Mouse (Mus musculus): ENCODE results near the gene Cpne4. TPM values are rescaled to one million over a fixed set of nuclear protein-coding genes. Genes with fewer than 3 reads are reported as not detected.

Gene Cpne4
- polyA plus RNA-seq, 2 experiments, result 0.19 to 0.22 TPM

DNA sequence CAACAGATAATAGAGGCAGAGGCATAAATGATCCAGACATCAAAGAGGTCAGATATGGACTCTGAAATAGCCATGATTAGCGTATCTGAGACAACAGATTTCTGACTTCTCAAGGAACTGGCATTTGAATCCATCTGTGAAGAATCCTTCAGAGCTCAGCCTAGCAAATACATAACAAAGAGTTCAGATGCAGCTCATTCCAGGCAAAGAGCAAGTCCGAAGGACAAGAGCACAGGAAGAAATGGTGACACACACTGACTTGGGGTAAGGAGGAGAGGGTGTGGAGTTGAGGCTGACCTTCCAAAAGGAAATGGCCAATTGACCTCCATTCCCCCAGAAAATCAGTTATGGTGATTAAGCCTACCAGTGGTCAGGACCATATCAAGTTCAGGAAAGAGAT, 375.0 kb downstream of the Cpne4 start:
- no peak for ATAC-seq (ENCODE audit: low FRiP score, low read depth)
- no peaks in the 10 kb centered on the region for H3K27me3 ChIP-seq (ENCODE audit: control insufficient read depth, insufficient read depth, low read length)

DNA sequence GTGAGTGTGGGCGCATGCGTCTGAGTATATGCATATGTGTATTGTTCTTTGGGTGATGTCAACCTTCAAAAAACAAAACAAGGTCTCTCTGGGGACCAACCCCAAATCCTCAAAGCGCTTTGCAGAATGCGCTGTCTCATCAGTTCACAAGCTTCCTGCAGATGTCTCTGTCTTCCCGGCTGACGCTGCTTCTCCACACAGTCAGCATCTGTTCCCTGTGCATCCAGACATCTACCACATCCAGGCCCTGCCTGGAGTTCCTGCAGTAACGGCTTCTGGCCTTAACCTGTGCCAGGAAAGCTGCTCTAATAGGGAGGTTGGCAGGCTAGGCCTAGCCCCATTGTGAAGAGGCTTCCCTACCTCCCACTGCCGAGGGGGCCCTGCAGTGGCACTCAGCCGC, 381.7 kb downstream of the Cpne4 start:
- ATAC-seq (ENCODE audit: low FRiP score, low read depth) (no peak), DNase-seq (ENCODE audit: low spot score) (no peak)
- no peak overlapping the region for H3K4me2 ChIP-seq (replicated peaks; ENCODE audit: low read depth, low read length, severe bottlenecking)
- no peaks in the 10 kb centered on the region for H3K27me3 ChIP-seq (ENCODE audit: control insufficient read depth, insufficient read depth, low read length)
- H3K36me3 ChIP-seq (ENCODE audit: control insufficient read depth, insufficient read depth, low read length), result no peaks in the 10 kb centered on the region
- TF ChIP-seq POLR2A (IDR thresholded peaks at IDR 0.05; ENCODE audit: borderline replicate concordance, extremely low read depth, insufficient read depth, insufficient read length), result no peak
- H3K4me1 ChIP-seq (ENCODE audit: control insufficient read depth, insufficient read depth, low read length), result no peaks in the 10 kb centered on the region
- no peak overlapping the region for H3K4me3 ChIP-seq (replicated peaks; ENCODE audit: low read length)
- H3K9ac ChIP-seq (ENCODE audit: low read depth, low read length, severe bottlenecking), result no peak overlapping the region
- H3K9me3 ChIP-seq (ENCODE audit: control insufficient read depth, low read length), result no peaks in the 10 kb centered on the region
- WGBS, result 75% methylated on average over 9 of the region's 9 CpGs
- H3K27ac ChIP-seq (replicated peaks; ENCODE audit: low read depth, low read length), result no peak overlapping the region

More for the DNA sequence above, 375.0 kb downstream of the Cpne4 start:
- Histone ChIP-seq H3K9me3 (ENCODE audit: control insufficient read depth, low read length) (no peaks in the 10 kb centered on the region), H3K27ac (replicated peaks; ENCODE audit: low read depth, low read length) (no peak overlapping the region), H3K36me3 (ENCODE audit: control insufficient read depth, insufficient read depth, low read length) (no peaks in the 10 kb centered on the region), H3K4me1 (ENCODE audit: control insufficient read depth, insufficient read depth, low read length) (no peaks in the 10 kb centered on the region), H3K9ac (ENCODE audit: low read depth, low read length, severe bottlenecking) (no peak overlapping the region), H3K4me3 (replicated peaks; ENCODE audit: low read length) (no peak overlapping the region), H3K4me2 (replicated peaks; ENCODE audit: low read depth, low read length, severe bottlenecking) (no peak overlapping the region)
- DNase-seq (ENCODE audit: low spot score), result no peak
- 85% methylated on average over 2 of the region's 2 CpGs for WGBS
- no peak for TF ChIP-seq POLR2A (IDR thresholded peaks at IDR 0.05; ENCODE audit: borderline replicate concordance, extremely low read depth, insufficient read depth, insufficient read length)

DNA sequence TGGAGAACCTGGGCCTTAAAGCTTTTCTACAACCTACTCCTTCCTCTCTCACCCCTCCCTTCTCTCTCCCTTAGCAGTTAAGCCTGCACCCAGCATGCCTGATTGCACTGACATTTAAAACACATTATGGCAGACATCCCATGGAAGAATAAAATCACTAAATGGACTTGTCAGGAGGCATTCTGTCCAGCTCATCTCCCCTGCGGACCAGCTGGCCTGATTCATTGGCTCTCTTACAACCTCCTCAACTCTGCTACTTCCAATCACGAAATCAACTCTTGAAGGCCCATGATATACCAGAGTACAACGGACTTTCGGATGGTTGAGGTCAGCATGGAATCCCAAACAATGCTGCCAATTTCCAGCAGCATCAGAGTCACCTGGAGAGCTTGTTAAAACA, 393.3 kb downstream of the Cpne4 start:
- WGBS, result 80% methylated on average over 4 of the region's 4 CpGs
- Histone ChIP-seq H3K9me3 (ENCODE audit: control insufficient read depth, low read length) (no peaks in the 10 kb centered on the region), H3K4me2 (replicated peaks; ENCODE audit: low read depth, low read length, severe bottlenecking) (no peak overlapping the region), H3K9ac (ENCODE audit: low read depth, low read length, severe bottlenecking) (no peak overlapping the region), H3K27me3 (ENCODE audit: control insufficient read depth, insufficient read depth, low read length) (no peaks in the 10 kb centered on the region), H3K4me1 (ENCODE audit: control insufficient read depth, insufficient read depth, low read length) (no peaks in the 10 kb centered on the region), H3K4me3 (replicated peaks; ENCODE audit: low read length) (no peak overlapping the region), H3K36me3 (ENCODE audit: control insufficient read depth, insufficient read depth, low read length) (no peaks in the 10 kb centered on the region), H3K27ac (replicated peaks; ENCODE audit: low read depth, low read length) (no peak overlapping the region)
- no peak for DNase-seq (ENCODE audit: low spot score)
- TF ChIP-seq POLR2A (IDR thresholded peaks at IDR 0.05; ENCODE audit: borderline replicate concordance, extremely low read depth, insufficient read depth, insufficient read length), result no peak
- ATAC-seq (ENCODE audit: low FRiP score, low read depth), result no peak

DNA sequence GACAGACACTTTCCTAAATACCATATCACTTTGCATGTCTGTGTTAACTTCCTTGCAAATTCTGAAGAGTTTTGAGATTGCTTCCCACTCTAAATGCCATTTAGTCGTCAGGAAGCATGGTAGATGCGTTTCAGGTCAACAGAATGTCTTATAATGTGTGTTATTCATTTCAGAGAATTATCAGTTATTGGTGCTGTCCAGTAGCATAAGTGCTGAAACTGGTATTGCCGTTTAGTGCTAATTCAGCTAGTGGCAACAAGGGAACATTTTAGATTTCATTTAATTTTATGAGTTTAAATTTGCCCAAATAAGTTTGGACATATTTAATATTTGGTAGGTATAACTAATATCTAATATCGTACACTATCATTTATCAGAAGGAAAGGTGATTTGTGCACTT, 403.5 kb downstream of the Cpne4 start:
- Histone ChIP-seq H3K27ac (replicated peaks; ENCODE audit: low read depth, low read length) (no peak overlapping the region), H3K36me3 (ENCODE audit: control insufficient read depth, insufficient read depth, low read length) (no peaks in the 10 kb centered on the region), H3K9me3 (ENCODE audit: control insufficient read depth, low read length) (no peaks in the 10 kb centered on the region), H3K4me2 (replicated peaks; ENCODE audit: low read depth, low read length, severe bottlenecking) (no peak overlapping the region), H3K4me3 (replicated peaks; ENCODE audit: low read length) (no peak overlapping the region), H3K9ac (ENCODE audit: low read depth, low read length, severe bottlenecking) (no peak overlapping the region), H3K27me3 (ENCODE audit: control insufficient read depth, insufficient read depth, low read length) (no peaks in the 10 kb centered on the region), H3K4me1 (ENCODE audit: control insufficient read depth, insufficient read depth, low read length) (no peaks in the 10 kb centered on the region)
- ATAC-seq (ENCODE audit: low FRiP score, low read depth) (no peak), DNase-seq (ENCODE audit: low spot score) (peak; percentile 22)
- TF ChIP-seq POLR2A (IDR thresholded peaks at IDR 0.05; ENCODE audit: borderline replicate concordance, extremely low read depth, insufficient read depth, insufficient read length), result no peak
- WGBS, result 69% methylated on average over 4 of the region's 4 CpGs

- Histone ChIP-seq H3K27me3 (ENCODE audit: control insufficient read depth, insufficient read depth, low read length) (no peaks in the 10 kb centered on the region), H3K4me2 (replicated peaks; ENCODE audit: low read depth, low read length, severe bottlenecking) (no peak overlapping the region), H3K36me3 (ENCODE audit: control insufficient read depth, insufficient read depth, low read length) (no peaks in the 10 kb centered on the region), H3K4me1 (ENCODE audit: control insufficient read depth, insufficient read depth, low read length) (no peaks in the 10 kb centered on the region), H3K4me3 (replicated peaks; ENCODE audit: low read length) (no peak overlapping the region), H3K9ac (ENCODE audit: low read depth, low read length, severe bottlenecking) (no peak overlapping the region), H3K9me3 (ENCODE audit: control insufficient read depth, low read length) (no peaks in the 10 kb centered on the region), H3K27ac (replicated peaks; ENCODE audit: low read depth, low read length) (no peak overlapping the region)
- TF ChIP-seq POLR2A (IDR thresholded peaks at IDR 0.05; ENCODE audit: borderline replicate concordance, extremely low read depth, insufficient read depth, insufficient read length), result no peak
- DNase-seq (ENCODE audit: low spot score) (no peak), ATAC-seq (ENCODE audit: low FRiP score, low read depth) (no peak)
- WGBS, result 68% methylated on average over 3 of the region's 3 CpGs
Observed at GRCm38 (mm10) chr9:104952176-104952575, 405.1 kb downstream of the Cpne4 start.

DNA sequence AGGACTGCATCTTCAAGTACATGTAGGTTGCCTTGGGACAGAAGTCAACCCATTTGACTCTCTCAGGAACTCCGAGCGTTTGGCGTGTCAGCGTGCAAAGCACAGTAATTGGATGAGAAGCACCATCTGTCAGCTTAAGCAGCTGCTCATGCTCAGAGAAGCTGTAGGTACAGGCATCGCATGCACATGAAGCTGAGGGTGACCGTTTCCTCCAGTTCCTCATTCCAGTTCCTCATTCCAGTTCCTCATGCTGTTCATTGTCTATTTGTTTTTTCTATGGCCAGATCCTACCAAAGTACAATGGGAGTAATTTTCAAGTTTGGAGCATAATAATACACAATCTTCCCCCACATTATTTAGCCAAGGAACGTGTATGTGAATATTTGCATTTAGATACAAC, 425.7 kb downstream of the Cpne4 start:
- no peak overlapping the region for H3K4me2 ChIP-seq (replicated peaks; ENCODE audit: low read depth, low read length, severe bottlenecking)
- DNase-seq (ENCODE audit: low spot score), result no peak
- H3K36me3 ChIP-seq (ENCODE audit: control insufficient read depth, insufficient read depth, low read length), result no peaks in the 10 kb centered on the region
- no peak overlapping the region for H3K4me3 ChIP-seq (replicated peaks; ENCODE audit: low read length)
- H3K27me3 ChIP-seq (ENCODE audit: control insufficient read depth, insufficient read depth, low read length), result no peaks in the 10 kb centered on the region
- ATAC-seq (ENCODE audit: low FRiP score, low read depth), result no peak
- no peaks in the 10 kb centered on the region for H3K9me3 ChIP-seq (ENCODE audit: control insufficient read depth, low read length)
- H3K27ac ChIP-seq (replicated peaks; ENCODE audit: low read depth, low read length), result no peak overlapping the region
- H3K4me1 ChIP-seq (ENCODE audit: control insufficient read depth, insufficient read depth, low read length), result no peaks in the 10 kb centered on the region
- H3K9ac ChIP-seq (ENCODE audit: low read depth, low read length, severe bottlenecking), result no peak overlapping the region
- 83% methylated on average over 7 of the region's 7 CpGs for WGBS
- no peak for TF ChIP-seq POLR2A (IDR thresholded peaks at IDR 0.05; ENCODE audit: borderline replicate concordance, extremely low read depth, insufficient read depth, insufficient read length)
